10 mouse cellular contexts compared by ENCODE assay signal in genomic region chr9:32730656-32731590, GRCm38 (mm10).
A peak's percentile ranks its signal among the peaks of the same experiment; 100 is the strongest.
DNase-seq lines count a peak whose midpoint lies in the region; ATAC-seq and TF ChIP-seq lines count a peak whose summit lies in the region.
"Had no signal": no experiment of that assay in that cellular context is flagged by ENCODE, and none has a peak within 500 bp of the region (broad histone marks: within the 10 kb centered on the region; RNA-seq: fewer than 3 reads in every experiment).

No protein-coding gene starts in this region.

- no peak overlapping the region for H3ac ChIP-seq in myocyte (ENCODE audit: control insufficient read depth, insufficient read length)

- H3K9me3 ChIP-seq in kidney, embryonic 15.5 days (replicated peaks), result no peaks in the 10 kb centered on the region
- no peaks in the 10 kb centered on the region for H3K9me3 ChIP-seq in embryonic facial prominence, embryonic 14.5 days (ENCODE audit: control insufficient read depth, low read length)
- H3K9me3 ChIP-seq in intestine, postnatal 0 days (ENCODE audit: control insufficient read depth), result no peaks in the 10 kb centered on the region
- H3K9me3 ChIP-seq: liver, embryonic 13.5 days had no signal

- WGBS in kidney, embryonic 15.5 days, result 82% methylated on average over 13 of the region's 13 CpGs
- 73% methylated on average over 13 of the region's 13 CpGs for WGBS in embryonic facial prominence, embryonic 14.5 days
- WGBS in intestine, postnatal 0 days, result 75% methylated on average over 13 of the region's 13 CpGs

- no peak for DNase-seq in kidney, adult 11 months
- DNase-seq in NIH3T3 (ENCODE audit: low read depth), result peak; percentile 78
- DNase-seq in embryonic facial prominence, embryonic 14.5 days (ENCODE audit: low spot score), result no peak
- no peak for DNase-seq in thymus, postnatal 10 days (ENCODE audit: low spot score in 2 of 2)
- DNase-seq: liver, embryonic 13.5 days; thymus, adult 18-20 months had no signal

- no peak overlapping the region for H3K9ac ChIP-seq in kidney, embryonic 15.5 days
- no peak overlapping the region for H3K9ac ChIP-seq in embryonic facial prominence, embryonic 14.5 days (ENCODE audit: low read depth, low read length)
- H3K9ac ChIP-seq in intestine, postnatal 0 days (ENCODE audit: low read depth, low read length), result no peak overlapping the region
- H3K9ac ChIP-seq: liver, embryonic 13.5 days had no signal

- no peak overlapping the region for H3K4me2 ChIP-seq in kidney, embryonic 15.5 days
- H3K4me2 ChIP-seq in embryonic facial prominence, embryonic 14.5 days (ENCODE audit: low read depth, low read length), result no peak overlapping the region
- H3K4me2 ChIP-seq in myocyte (ENCODE audit: low read depth), result peak overlapping the region; percentile 22
- H3K4me2 ChIP-seq in intestine, postnatal 0 days (replicated peaks; ENCODE audit: low read depth), result no peak overlapping the region; the same call in 1 of the 2 replicates

- TF ChIP-seq CTCF in intestine, postnatal 0 days (IDR thresholded peaks at IDR 0.05; ENCODE audit: low read depth), result no peak

- TF ChIP-seq POLR2A in myocyte (IDR thresholded peaks at IDR 0.05; ENCODE audit: insufficient read length, low read depth), result no peak

- no peaks in the 10 kb centered on the region for H3K27me3 ChIP-seq in kidney, embryonic 15.5 days
- H3K27me3 ChIP-seq in embryonic facial prominence, embryonic 14.5 days (replicated peaks; ENCODE audit: control insufficient read depth, insufficient read depth, low read length), result no peaks in the 10 kb centered on the region
- H3K27me3 ChIP-seq in myocyte (ENCODE audit: control insufficient read depth, insufficient read depth, insufficient read length), result no peaks in the 10 kb centered on the region
- H3K27me3 ChIP-seq in intestine, postnatal 0 days (replicated peaks; ENCODE audit: control insufficient read depth, insufficient read depth, low read length), result no peaks in the 10 kb centered on the region
- H3K27me3 ChIP-seq: liver, embryonic 13.5 days had no signal

- no peak overlapping the region for H3K4me3 ChIP-seq in kidney, embryonic 15.5 days (replicated peaks)
- H3K4me3 ChIP-seq in embryonic facial prominence, embryonic 14.5 days (ENCODE audit: low read depth, low read length), result no peak overlapping the region
- no peak overlapping the region for H3K4me3 ChIP-seq in myocyte
- no peak overlapping the region for H3K4me3 ChIP-seq in intestine, postnatal 0 days (ENCODE audit: low read depth, low read length)
- H3K4me3 ChIP-seq: liver, embryonic 13.5 days had no signal

- ATAC-seq in kidney, embryonic 15.5 days (replicated peaks; ENCODE audit: low FRiP score), result 0 out of 2 replicates have a peak, but pooled peaks have one; percentile 12
- ATAC-seq in embryonic facial prominence, embryonic 14.5 days (ENCODE audit: low read depth), result peak; percentile 50; the same call in 1 of the 2 replicates
- ATAC-seq in intestine, postnatal 0 days, result no peak
- ATAC-seq: hindbrain, postnatal 0 days had no signal

- H3K79me2 ChIP-seq in myocyte (ENCODE audit: control insufficient read depth, insufficient read depth), result peaks cover 10% of the 10 kb centered on the region

- H3K36me3 ChIP-seq in kidney, embryonic 15.5 days, result peaks cover 73% of the 10 kb centered on the region
- H3K36me3 ChIP-seq in embryonic facial prominence, embryonic 14.5 days (ENCODE audit: control insufficient read depth, insufficient read depth, low read length), result peaks cover 35% of the 10 kb centered on the region; the same call in 1 of the 2 replicates
- H3K36me3 ChIP-seq in myocyte (ENCODE audit: control insufficient read depth, insufficient read depth), result peaks cover 21% of the 10 kb centered on the region
- peaks cover 11% of the 10 kb centered on the region; the same call in 1 of the 2 replicates for H3K36me3 ChIP-seq in intestine, postnatal 0 days (ENCODE audit: control insufficient read depth, insufficient read depth)
- H3K36me3 ChIP-seq: liver, embryonic 13.5 days had no signal

- H3K4me1 ChIP-seq in kidney, embryonic 15.5 days, result peaks cover 26% of the 10 kb centered on the region
- H3K4me1 ChIP-seq in embryonic facial prominence, embryonic 14.5 days (ENCODE audit: control insufficient read depth, insufficient read depth, low read length), result no peaks in the 10 kb centered on the region
- no peaks in the 10 kb centered on the region for H3K4me1 ChIP-seq in intestine, postnatal 0 days (replicated peaks; ENCODE audit: control insufficient read depth, insufficient read depth, low read length)

- no peak overlapping the region for H3K27ac ChIP-seq in kidney, embryonic 15.5 days
- no peak overlapping the region for H3K27ac ChIP-seq in embryonic facial prominence, embryonic 14.5 days (replicated peaks; ENCODE audit: low read depth, low read length)
- no peak overlapping the region for H3K27ac ChIP-seq in intestine, postnatal 0 days (ENCODE audit: low read depth, low read length)
- H3K27ac ChIP-seq: hindbrain, postnatal 0 days; liver, embryonic 13.5 days had no signal

TF ChIP-seq in myocyte, 11 proteins besides CTCF, POLR2A, EP300 and RAD21:
- TF ChIP-seq POLR2AphosphoS2 (IDR thresholded peaks at IDR 0.05; ENCODE audit: insufficient read length, low read depth) (no peak), TCF12 (IDR thresholded peaks at IDR 0.05; ENCODE audit: insufficient read depth, poor library complexity, severe bottlenecking) (no peak), MYOG (IDR thresholded peaks at IDR 0.05; ENCODE audit: control insufficient read depth in 1 of 3, insufficient read depth in 1 of 3, insufficient read length in 2 of 3, low read depth in 2 of 3) (peak in 2 of 3 experiments; percentile 24 to 43), TCF3 (IDR thresholded peaks at IDR 0.05; ENCODE audit: insufficient read length, low read depth) (no peak), MAX (IDR thresholded peaks at IDR 0.05; ENCODE audit: low read depth) (no peak), CEBPB (IDR thresholded peaks at IDR 0.05; ENCODE audit: insufficient read depth, poor library complexity, severe bottlenecking) (0 out of 2 replicates have a peak, but pooled peaks have one; percentile 42), MYOD1 (IDR thresholded peaks at IDR 0.05; ENCODE audit: control insufficient read depth in 1 of 3, insufficient read length in 2 of 3, low read depth in 2 of 3) (peak in 2 of 3 experiments; percentile 13 to 45), REST (IDR thresholded peaks at IDR 0.05; ENCODE audit: insufficient read depth, insufficient read length) (no peak)
